Mouse (Mus musculus) retina, embryonic 14.5 days (tissue): ENCODE data around the gene Agpat2.

ENCODE experiments used
- DNase-seq: peaks from one replicate; pipeline ENCODE4 v3.0.0-alpha.2; 2015; ENCODE audit warnings: low spot score

The Agpat2 gene

DNA sequence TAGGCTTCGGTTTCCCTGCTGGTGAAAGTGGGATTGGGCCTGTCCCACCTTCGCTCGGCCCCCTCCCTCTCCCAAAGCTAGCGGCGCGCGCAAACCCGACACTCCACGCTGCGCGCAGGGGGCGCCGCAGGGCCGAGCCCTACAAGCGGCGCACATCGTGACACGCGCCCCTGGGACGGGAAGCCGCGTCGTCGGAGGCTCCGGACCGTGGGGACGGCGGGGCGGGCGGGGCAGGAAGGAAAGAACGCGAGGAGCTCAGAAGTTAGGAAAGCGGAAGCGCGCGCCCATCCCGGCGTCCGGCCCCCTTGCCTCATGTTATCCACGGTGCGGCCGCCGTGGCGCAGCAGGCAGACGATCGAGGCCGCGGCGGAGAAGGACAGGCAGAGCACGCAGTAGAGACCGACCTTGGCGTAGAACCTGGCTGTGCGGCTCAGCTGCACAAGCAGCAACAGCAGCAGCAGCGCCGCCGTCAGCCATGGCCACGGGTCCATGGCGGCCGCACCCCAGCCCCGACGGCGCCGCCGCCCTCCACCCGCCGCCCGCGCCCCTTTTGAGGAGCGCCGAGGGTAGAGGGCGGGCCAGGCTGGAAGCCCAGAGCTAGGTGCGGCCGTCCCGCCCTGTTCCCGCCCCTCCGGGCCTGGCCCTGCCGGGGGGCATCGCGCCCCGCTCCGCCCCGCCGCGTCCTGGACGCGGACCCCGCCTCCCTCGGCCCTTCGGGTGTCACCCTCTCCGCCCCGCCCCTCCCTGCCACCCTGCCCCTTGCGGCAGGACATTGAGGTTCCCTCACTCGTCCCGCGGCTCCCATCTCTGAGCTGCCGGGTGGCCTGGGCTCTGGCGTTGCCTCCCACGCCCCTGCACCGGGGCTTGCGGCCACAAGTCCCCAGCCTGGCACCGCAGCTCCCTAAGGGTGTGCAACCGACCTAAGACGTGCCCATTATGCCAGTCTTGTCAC is at the start of gene Agpat2:
TSS of gene Agpat2 (minus strand) at position 698 of the 952 bp plus-strand sequence.
- peak; percentile 70 for DNase-seq

DNA sequence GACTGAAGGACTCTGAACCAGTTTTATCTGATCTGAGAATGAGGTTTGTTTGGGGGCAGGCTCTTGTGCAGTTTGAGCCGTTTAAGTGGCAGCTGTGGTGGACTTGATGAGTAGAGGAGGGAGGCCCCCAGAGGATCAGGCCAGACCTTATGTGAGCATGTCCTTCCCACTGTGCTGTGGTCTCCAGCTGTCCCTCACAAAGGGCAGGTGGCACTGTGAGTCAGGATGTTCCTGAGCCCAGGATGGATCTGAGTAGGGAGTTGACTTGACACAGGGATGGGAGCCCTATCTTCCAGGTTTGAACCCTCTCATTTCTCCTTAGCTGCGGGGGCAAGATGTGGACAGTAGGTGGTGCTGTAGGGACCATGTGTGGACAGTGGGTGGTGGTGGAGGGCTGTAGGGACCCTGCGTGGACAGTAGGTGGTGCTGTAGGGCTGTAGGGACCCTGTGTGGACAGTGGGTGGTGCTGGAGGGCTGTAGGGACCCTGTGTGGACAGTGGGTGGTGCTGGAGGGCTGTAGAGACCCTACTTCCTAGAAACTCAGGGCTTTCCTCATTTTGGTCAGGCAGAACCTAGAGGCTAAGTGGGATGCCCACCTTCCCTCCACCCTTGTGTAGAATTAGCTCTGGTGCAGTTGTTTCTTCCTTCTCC is 42.6 kb upstream of the Agpat2 start:
- DNase-seq: peak; percentile 96

DNA sequence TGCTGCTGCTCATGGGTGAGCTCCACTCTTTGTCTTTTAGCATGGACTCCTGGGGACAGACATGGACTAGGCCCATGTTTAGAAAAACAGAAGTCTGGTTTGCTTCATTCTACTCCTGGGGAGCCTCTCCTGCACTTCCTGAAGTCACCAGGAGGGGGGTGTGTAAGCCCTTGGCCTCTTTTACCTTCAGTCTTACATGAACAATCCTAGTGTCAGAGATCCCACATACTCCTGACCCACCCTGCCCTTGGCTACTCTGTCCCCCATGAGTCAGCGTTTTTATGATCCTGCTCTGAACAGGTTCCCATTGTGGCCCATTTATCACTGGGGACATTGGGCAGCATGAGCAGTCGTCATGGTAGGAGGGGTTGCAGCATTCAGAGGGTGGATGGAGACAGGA is 39.7 kb upstream of the Agpat2 start:
- peak; percentile 78 for DNase-seq

DNA sequence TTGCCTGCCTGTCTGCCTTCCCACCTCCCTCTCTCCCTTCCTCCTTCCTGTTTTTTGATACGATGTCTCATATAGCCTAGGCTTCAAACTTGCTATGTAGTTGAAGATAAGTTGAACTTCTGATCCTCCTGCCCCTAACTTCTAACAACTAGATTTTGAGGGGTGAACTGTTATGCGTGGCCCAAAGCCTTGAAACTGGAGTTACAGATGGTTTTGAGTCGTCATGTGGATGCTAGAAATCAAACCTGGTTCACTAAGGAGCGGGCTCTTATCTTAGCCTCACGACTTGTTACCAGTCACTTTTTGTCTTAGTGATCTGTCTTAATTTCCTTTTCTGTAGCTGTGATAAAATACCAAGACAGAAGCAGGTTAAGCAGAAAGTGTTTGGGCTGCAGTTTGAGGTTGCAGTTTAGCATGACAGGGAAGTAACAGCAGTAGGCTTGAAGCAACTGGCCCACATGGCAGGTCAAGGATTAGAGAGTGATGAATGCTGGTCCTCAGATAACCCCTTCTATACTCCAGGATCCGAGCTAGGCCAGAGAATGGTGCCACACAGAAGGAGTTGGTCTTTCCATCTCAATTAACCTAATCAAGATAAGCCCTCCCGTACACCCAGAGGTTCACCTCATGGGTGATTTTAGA is 36.9 kb upstream of the Agpat2 start:
- DNase-seq: no peak

DNA sequence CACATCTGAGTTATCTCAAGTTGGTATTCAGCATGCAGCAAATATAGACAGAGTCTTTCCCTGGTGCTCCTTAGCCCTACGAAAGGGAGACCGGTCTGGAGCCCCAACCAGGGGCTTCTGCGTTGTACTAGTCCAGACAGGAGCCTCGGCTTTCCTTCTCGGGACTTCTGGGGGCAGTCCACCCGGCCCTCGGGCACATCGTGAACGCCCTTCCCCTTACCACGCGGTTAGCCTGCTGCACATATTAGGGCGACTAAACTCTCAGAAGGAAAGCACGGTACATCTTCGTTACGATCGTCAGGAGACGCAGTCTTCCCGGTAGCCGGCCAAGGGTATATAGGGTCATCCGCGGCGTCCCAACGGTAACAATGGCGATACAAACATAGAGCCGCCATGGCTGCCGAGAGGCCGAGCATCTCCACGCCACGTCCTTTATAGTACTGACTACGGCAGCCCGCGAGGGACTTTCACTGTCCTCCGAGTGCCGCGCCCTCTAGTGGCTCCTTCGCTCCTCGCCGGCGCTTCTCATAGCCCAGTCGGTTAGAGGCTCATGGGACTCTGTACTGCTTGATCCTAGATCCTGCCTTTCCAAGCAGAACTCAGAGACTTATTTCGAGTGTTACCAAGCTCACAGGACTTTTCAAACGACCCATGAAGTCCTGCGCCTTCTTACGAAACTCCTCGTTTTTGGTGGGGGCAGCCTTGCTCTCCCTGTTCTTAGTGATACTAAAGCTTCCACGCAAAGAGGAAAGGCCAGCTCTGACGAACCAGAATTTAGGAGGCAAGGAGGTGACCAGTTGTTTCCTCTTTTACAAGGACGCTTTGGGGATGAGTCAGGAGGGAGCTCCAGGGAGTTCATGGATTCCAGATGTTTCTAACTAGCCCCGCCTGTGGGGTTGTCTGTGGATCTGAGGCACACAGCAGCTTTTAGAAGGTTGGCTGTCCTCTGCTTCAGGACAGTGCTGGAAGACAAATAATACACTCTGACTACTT is 35.9 kb upstream of the Agpat2 start:
- DNase-seq: peak; percentile 99

DNA sequence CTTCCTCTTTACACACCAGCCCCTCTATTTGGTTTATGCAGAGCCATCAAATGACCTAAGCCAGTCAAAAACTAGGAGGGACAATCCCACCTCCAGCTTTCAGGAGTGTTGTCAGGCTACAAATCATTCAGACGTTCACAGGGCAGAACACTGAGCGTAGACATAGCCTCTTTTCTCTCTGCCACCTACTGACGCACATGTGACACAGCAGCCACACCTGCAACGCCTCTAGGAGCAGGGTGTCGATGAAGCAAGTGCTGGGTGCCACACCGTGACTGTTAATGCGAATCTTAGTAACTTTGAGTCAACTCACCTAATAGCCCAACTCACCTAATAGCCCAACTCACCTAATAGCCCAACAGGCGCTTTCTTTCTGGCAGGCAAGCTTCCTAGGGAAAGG is 34.9 kb upstream of the Agpat2 start:
- peak; percentile 55 for DNase-seq

DNA sequence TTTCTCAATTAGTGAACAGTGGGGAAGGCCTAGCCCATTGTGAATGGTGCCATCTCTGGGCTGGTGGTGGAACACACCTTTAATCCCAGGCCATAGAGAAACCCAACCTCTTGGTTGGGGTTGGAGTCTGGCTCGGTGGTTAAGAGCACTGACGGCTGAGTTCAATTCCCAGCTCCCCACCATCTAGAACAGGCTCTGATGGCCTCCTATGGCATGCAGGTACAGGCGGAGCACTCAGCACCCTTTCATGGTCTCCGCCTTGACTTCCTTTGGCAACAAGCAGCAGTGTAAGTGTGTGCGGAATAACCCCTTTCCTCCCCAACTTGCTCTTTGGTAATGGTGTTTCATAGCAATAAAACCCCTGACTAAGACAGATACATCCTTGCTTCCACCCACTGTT is 34.4 kb upstream of the Agpat2 start:
- DNase-seq: no peak

DNA sequence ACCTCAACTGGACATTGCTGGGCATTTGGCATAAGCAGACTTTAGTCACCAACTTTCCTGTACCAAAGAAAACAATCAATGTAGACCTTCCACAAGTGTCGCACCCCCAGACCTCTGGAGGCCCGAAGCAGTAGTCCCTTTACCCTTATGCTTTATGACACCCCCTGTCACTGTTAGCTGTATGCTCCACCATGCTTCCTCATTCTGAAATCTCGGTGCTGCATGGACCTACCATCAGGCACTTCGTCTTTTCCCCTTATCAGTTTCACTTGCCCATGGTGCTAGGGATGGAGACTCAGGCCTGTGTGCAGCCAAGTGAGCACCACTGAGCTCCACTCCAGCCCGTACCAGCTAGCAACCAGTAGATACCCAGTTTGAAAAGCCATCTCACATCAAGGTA is 33.8 kb upstream of the Agpat2 start:
- DNase-seq: no peak

DNA sequence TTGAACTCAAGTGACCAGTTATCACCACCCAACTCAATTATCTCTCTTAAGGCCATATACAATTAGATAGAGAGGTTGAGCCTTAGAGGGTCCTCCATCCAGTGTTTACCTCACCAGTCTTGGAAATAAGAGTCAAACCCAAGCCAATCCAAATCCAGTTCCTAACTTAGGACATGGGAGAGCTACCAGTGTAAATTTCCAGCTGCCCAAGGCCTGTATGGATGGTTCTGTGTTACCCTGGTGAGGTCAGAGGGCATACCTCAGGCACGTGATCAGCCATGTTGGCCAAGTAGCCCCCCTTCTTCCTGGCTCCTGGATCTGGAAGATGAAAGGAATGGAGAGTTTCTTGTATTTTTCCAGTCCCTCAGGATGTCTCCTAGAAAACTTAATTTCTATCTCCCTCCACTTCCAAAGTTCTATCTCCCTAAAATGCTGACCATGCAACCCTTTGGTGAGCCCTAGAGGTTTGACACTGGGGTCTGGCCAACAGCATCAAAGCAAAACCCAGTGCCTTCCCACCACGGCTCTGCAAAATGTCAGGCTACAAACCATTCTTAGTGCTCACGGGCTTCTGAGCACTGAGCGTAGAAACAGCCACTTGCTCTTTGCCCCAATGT is 33.2 kb upstream of the Agpat2 start:
- DNase-seq: no peak

DNA sequence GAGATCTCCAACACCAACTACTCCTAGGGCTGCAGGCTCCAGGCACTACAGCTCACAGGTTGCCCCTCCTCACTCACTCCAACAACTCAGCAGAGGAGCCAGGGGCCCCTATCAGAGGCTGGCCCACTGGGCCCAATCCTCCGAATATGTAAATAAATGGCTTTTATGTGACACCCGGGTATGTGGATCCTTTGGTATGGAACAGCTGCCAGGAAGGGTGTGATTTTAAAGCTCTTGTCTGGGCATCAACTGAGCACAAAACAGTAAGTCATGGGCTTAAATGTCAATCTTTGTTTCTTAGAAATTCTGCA is 32.1 kb upstream of the Agpat2 start:
- DNase-seq: no peak

DNA sequence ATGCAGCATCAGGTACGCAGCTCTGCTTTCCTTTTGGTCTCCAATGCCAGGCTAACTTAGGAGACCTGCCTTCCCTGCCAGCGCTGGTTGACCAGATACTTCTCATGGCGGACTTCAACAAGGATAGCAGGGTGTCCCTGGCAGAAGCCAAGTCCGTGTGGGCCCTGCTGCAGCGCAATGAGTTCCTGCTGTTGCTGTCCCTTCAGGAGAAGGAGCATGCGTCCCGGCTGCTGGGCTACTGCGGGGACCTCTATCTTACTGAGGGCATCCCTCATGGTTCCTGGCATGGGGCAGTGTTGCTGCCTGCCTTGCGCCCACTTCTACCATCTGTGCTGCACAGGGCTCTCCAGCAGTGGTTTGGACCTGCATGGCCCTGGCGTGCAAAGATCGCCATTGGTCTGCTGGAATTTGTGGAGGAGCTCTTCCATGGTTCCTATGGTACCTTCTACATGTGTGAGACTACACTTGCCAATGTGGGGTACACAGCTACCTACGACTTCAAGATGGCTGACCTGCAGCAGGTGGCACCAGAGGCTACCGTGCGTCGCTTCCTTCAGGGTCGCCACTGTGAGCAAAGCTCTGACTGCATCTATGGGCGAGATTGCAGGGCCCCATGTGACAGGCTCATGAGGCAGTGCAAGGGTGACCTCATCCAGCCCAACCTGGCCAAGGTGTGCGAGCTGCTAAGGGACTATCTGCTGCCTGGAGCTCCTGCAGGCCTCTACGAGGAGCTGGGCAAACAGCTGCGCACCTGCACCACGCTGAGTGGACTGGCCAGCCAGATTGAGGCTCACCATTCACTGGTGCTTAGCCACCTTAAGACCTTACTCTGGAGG is 31.5 kb upstream of the Agpat2 start:
- DNase-seq: no peak

DNA sequence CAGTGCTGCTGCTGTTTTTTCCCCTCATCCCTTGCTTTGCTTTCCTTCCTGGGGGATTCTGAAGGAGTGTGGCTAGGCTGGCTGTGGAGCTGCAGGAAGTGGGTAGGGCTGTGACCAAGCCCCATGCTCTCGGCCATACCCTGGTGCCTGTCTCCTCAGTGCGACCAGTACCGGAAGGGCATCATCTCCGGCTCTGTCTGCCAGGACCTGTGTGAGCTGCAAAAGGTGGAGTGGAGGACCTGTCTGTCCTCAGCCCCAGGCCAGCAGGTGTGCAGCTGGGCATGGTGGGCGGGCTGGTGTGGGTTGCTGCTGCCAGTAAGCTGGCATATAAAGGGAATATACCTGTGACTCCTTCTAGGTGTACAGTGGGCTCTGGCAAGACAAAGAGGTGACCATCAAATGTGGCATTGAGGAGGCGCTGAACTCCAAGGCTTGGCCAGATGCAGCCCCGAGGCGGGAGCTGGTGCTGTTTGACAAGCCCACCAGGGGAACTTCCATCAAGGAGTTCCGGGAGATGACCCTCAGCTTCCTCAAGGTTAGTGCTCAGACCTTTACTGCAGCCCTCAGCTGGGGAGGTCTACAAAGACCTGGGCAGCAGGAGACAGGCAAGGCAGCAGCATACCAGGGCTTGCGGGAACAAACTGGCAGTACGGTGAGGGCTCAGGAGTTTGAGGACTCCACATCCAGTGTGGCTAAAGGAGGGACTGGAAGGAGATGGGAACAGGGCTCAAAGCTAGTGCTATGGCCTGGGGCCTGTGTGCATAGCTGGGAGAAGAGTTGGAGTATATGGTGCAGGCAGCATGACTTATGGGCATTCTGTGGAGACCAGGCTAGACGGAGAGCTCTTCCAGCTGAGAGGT is 30.6 kb upstream of the Agpat2 start:
- no peak for DNase-seq

DNA sequence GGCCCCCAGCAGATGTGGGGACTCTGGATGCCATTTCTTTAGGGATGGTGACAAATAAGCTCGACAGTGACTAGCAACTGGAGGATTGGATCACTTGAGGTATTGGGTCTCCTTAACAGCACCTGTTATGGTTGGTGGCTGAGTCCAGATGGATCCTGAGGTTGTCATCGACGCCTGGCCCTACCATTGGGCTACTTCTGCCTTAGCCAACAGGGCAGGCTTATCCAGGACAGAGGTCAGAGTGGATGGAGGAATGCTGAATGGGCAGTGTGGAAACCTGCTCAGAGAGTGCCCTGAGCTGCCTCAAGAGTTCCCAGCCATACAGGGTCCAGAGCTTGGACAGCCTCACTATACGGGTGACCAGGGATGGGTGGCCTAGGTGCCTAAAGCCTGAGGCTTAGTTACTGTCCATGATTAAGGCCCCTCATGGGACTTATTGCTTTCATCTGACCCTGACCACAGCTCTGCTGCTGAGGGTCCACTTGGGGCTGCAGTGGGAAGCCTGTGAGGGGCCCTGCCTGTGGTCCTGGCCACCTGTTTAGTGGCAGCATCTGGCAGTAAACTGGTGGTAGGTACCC is 29.8 kb upstream of the Agpat2 start:
- no peak for DNase-seq

DNA sequence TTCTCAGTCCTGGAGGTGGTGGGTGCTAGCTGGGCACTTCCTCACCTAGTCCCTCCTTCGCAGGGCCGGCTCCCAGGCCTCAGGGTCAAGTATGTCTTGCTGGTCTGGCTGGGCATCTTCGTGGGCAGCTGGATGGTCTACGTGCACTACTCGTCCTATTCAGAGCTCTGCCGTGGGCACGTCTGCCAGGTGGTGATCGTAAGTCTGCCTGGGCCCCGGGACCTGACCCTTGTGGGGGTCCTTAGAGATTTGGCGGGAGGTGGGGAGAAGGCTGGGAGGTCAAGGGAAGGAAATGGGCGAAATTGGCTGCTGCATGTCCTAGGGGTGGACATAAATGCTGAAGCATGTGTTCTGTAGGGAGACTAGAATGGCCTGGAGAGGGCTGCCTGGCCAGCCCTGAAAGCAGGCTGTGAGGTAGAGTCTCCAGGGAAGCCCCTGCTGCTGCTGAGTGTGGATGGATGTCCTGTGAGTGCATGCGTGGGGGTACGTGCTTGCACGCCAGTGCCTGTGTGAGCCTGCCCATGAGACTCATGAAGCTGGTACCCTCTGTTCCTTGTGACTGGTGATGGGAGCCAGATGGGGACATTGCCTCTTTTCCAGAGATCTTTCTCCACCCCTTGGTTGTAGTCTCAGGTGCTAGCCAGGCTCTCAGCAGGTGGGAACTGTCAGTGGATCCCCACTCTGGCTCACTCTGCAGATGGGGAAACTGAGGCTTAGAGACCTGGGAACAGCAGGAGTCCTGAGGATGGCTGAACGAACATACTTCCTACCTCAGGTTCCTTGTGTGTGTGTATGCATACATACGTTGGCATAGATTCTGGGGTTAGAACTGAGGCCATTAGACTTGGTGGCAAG is 28.6 kb upstream of the Agpat2 start:
- DNase-seq: no peak

DNA sequence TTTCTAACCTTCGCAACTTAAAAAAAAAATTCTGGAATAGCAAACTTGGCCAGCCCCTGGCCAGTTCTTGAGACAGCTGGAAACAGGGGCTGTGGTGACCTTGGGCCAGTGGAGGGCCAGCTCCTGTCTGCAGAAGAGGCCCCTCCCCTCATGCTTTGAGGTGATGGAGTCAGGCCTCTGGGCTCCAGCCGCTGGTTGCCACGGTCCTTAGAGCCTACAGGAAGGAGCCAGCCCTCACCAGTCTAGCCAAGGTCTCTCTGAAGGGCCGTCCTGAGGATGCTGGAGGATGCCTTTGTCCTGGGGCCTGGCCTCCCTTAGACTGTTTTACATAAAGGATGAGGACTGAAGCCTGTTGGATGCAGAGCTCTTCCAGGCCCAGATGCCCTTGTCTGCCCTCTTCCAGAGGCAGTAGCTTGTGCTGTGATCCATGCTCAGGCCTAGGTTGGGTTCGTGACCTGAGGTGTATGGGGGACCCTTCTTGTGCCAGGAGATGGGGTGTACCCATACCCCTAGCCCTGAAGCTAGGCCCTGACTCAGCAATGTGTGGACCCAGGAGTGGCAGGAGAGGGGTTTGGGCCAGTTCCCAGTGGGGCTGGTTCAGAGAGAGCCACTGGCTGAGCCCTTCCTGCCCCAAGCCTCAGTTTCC is 24.7 kb upstream of the Agpat2 start:
- DNase-seq: peak; percentile 43

DNA sequence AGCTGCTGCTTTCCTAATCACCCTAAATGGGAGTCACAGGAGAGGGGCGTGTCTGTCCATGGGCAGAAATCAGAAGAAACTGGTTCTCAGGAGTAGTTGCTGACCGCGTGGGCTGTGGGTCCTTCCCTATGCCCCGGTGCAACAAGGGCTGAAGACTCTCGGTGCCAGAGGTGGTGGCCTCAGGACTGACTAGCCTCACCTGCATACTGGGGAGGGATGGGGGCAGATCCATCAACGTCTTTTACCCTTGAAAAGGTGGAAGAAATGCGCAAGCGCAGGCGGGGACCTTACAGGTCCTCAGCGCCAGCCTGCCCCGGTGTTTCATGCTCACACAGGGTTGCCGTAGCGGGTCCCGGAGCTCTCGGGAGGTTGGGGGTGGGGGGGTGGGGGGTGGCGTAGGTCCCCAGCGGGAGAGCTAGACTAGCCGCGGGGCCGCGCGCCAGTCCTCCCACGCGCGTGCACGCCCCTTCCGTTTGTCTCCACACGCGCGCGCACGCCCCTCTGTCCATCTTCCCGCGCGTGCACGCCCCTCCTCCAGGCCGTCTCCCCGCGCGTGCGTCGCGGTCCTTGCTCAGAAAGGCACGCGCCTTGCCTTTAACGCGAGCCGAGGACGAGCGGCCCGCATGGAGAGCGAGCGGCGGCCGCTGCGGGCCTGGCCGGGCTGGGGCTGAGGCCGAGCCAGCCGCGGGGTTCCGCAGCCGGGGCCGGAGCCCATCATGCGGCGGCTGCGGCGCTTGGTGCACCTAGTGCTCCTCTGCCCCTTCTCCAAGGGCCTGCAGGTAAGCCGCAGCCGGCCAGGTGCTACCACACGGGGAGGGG is 23.9 kb upstream of the Agpat2 start, which contains the start of gene Fam69b:
TSS of gene Fam69b (plus strand) at position 537 of the 819 bp plus-strand sequence.
- peak; percentile 87 for DNase-seq

DNA sequence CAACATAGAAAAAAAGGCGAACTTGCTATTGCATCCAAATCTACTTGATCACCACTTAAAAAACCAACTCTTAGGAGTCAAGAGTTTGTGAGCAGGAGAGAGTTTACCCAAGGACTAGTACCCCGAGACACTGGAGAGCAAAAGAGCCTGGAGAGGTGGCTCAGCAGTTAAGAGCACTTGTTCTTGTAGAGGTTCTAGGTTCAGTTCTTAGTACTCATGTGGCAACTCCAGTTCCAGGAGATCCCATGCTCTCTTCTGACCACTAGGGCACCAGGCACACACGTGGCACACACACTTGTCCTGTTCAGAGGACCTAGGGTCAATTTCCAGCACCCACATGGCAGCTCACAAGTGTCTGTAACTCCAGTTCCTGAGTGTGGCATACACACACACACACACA is 21.9 kb upstream of the Agpat2 start:
- DNase-seq: no peak
